Mouse (Mus musculus): ENCODE measurements around the gene Zfp90.

GRCm38 (mm10) chr8:106433667-106434066 lies 18.5 kb downstream of the Zfp90 start:
- TF ChIP-seq CTCF (IDR thresholded peaks at IDR 0.05; ENCODE audit: low read depth) (no peak), EP300 (IDR thresholded peaks at IDR 0.05; ENCODE audit: low read depth) (no peak)

Measured in liver, postnatal 0 days (tissue).